Mouse (Mus musculus): ENCODE data around the gene Trim33.

Gene Trim33

GRCm38 (mm10) chr3:103393283-103394060 is 114.4 kb downstream of the Trim33 start:
- intact Hi-C loops (cut with DNase I), result loop anchor here (2.0 kb wide), 1 partner anchor 345 kb away; the partner anchor contains the start of genes Gm10964 and Olfml3

- intact Hi-C loops (cut with DNase I), result no loop called here
Observed at GRCm38 (mm10) chr3:103394121-103394520, 115.0 kb downstream of the Trim33 start.

DNA sequence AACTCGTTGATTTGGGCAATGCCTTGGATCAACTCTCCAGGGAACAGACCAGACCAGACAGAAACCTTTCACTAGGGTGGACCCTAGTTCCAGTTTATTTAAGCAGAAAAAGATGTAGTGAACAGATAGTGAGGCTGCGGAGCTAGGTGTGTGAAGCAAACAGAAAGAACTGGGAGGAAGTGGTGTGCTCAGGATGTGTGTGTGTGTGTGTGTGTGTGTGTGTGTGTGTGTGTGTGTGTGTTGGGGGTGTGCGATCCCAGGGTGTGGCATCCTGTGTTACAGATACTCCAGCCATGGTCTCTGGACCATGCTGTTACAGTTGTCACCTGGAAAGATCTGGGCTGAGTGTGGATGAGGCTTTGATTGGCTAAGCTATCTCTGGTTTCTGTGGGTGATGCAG is 118.4 kb downstream of the Trim33 start:
- intact Hi-C loops (cut with DNase I), result no loop called here

DNA sequence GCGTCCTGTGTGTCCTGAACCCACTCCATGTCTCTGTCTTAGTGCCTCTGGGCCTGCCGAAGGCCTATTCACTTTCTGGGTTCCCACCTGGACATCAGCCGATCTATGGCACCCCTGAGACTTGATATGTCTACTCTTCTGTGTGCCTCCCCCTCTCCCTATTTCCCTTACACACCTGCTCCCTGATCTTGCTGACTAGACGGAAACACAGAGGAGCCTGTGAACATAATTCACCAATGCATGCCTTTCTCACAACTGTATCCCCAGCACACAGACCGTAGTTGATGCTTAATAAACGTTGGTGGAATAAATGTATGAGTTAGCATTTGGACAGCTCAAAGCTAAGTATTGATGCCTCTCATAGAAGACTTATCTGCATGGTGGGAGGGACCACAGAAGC is 121.7 kb downstream of the Trim33 start:
- intact Hi-C loops (cut with DNase I), result no loop called here

GRCm38 (mm10) chr3:103401342-103402098 is 122.4 kb downstream of the Trim33 start:
- intact Hi-C loops (cut with DNase I), result no loop called here

DNA sequence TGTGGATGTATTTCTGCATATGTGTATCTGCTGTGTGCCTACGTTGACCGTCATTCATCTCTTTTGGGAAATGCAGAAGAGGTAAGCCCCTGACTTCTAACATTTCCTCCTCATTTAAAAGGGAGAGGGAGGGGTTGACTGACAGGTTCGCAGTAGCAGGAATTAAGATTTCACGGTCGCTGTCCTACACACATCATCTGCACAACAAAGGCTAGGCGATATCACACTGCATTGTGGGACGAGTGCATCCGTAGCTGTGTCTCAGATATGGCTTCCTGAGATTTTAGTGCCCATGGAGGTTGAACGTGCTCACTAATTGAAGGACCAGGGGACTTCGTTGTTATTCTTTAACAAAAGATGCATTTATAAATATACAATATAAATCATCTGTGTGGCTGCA is 123.1 kb downstream of the Trim33 start:
- intact Hi-C loops (cut with DNase I), result no loop called here

GRCm38 (mm10) chr3:103405135-103405534 is 126.0 kb downstream of the Trim33 start:
- intact Hi-C loops (cut with DNase I), result no loop called here

DNA sequence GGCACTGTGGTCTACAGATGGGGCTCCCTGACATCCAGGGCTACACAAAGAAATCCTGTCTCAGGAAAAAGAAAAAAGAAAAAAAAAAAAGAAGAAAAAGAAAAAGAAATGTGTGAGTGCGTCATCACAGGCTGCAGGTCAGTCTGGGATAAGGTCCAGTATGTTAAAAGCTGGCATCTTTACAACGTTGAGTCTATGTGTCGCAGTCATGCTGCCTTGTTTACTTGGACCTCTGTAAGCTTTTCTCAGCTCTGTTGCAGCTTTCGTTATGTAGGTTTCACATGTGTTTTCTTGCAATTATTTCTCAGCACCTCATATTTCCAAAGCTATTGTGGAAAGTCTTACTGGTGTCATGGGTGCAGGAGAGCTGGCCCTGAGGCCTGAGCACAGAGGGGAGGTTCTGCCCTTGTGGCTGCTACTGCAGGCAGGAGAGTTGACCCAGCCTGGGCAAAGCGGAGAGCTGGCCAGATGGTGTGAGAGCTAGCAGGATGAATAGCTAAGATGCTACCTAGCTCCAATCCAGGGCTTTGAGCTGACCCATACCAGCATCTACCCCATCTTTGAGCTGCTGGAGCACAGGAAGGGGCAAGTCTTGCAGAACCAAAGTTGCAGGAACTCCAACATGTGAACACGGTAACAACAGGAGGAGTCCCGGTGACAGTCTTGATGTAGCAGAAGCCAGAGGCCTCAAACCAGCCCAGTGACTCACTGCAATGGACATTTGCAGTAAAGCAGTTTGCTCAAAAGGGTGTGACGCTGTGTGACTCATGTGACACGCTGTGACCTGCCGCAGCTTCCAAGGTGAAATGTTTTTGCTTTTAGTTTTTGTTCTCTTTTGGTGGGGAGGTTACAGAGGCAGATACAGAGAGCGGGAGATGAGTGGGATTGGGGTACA is 127.0 kb downstream of the Trim33 start:
- intact Hi-C loops (cut with DNase I), result no loop called here

All from adrenal gland (tissue).